26 mouse cellular contexts compared by ENCODE assay signal in genomic region chr17:70498256-70498655, GRCm38 (mm10).
DNase-seq lines count a peak whose midpoint lies in the region; ATAC-seq and TF ChIP-seq lines count a peak whose summit lies in the region.
"Had no signal": no experiment of that assay in that cellular context is flagged by ENCODE, and none has a peak within 500 bp of the region (broad histone marks: within the 10 kb centered on the region; RNA-seq: fewer than 3 reads in every experiment).

No protein-coding gene starts in this region.

- peak; percentile 37 for DNase-seq in heart, adult 11 months
- DNase-seq in heart, adult 8-10 months (ENCODE audit: low spot score), result no peak
- peak; percentile 86 for DNase-seq in midbrain, embryonic 11.5 days (ENCODE audit: low spot score, missing footprints)
- no peak for DNase-seq in midbrain, postnatal 0 days (ENCODE audit: low spot score)
- peak; percentile 40 for DNase-seq in brain, adult 2 months (ENCODE audit: low read depth, low spot score)
- DNase-seq in thymus, adult 2 months, result no peak
- DNase-seq: adrenal gland, postnatal 10 days; adrenal gland, postnatal 36 days; cerebellum, adult 11 months; cerebellum, adult 2 months; cerebellum, postnatal 10 days; cerebellum, postnatal 36 days; embryo, embryonic 11 days; gastrocnemius, postnatal 25 days; heart, adult 2 months had no signal

- H3K4me1 ChIP-seq in midbrain, embryonic 11.5 days (ENCODE audit: control insufficient read depth, insufficient read depth, low read length), result no peaks in the 10 kb centered on the region
- H3K4me1 ChIP-seq in midbrain, postnatal 0 days (ENCODE audit: insufficient read depth, low read length), result no peaks in the 10 kb centered on the region
- no peaks in the 10 kb centered on the region for H3K4me1 ChIP-seq in thymus, adult 2 months (replicated peaks; ENCODE audit: control insufficient read depth, insufficient read depth, low read length)
- H3K4me1 ChIP-seq: embryonic facial prominence, embryonic 10.5 days; embryonic facial prominence, embryonic 13.5 days; forebrain, embryonic 12.5 days; forebrain, embryonic 15.5 days; hindbrain, embryonic 13.5 days had no signal

- no peak overlapping the region for H3K27ac ChIP-seq in midbrain, embryonic 11.5 days (ENCODE audit: low read depth, low read length)
- H3K27ac ChIP-seq in midbrain, postnatal 0 days (ENCODE audit: low read depth, low read length), result no peak overlapping the region
- no peak overlapping the region for H3K27ac ChIP-seq in thymus, adult 2 months (ENCODE audit: control insufficient read depth, insufficient read depth, low read length)
- H3K27ac ChIP-seq: embryonic facial prominence, embryonic 10.5 days; embryonic facial prominence, embryonic 13.5 days; forebrain, embryonic 12.5 days; forebrain, embryonic 15.5 days; heart, adult 2 months; hindbrain, embryonic 13.5 days had no signal

- ATAC-seq in midbrain, embryonic 11.5 days (ENCODE audit: low FRiP score), result peak; percentile 48; the same call in 1 of the 2 replicates
- ATAC-seq in midbrain, postnatal 0 days (ENCODE audit: low FRiP score), result no peak
- ATAC-seq: CD4-positive, CD25-positive, alpha-beta regulatory T cell, adult 4 months; forebrain, embryonic 15.5 days; hindbrain, embryonic 16.5 days; intestine, postnatal 0 days; Patski had no signal

- no peaks in the 10 kb centered on the region for H3K27me3 ChIP-seq in midbrain, embryonic 11.5 days (ENCODE audit: control insufficient read depth, insufficient read depth, low read length)
- no peaks in the 10 kb centered on the region for H3K27me3 ChIP-seq in midbrain, postnatal 0 days (ENCODE audit: insufficient read depth, low read length)
- H3K27me3 ChIP-seq in thymus, adult 2 months (ENCODE audit: control insufficient read depth, insufficient read depth, low read length), result no peaks in the 10 kb centered on the region
- H3K27me3 ChIP-seq: embryonic facial prominence, embryonic 13.5 days; forebrain, embryonic 12.5 days; forebrain, embryonic 15.5 days; hindbrain, embryonic 13.5 days had no signal

- 50% methylated on average over 6 of the region's 6 CpGs for WGBS in midbrain, embryonic 11.5 days
- WGBS in midbrain, postnatal 0 days, result 41% methylated on average over 6 of the region's 6 CpGs
- WGBS in thymus, adult 2 months, result 92% methylated on average over 6 of the region's 6 CpGs

- H3K4me3 ChIP-seq in midbrain, embryonic 11.5 days (ENCODE audit: low read depth, low read length), result no peak overlapping the region
- no peak overlapping the region for H3K4me3 ChIP-seq in midbrain, postnatal 0 days (ENCODE audit: low read depth, low read length)
- H3K4me3 ChIP-seq in thymus, adult 2 months (ENCODE audit: control insufficient read depth, insufficient read depth, low read length), result no peak overlapping the region
- H3K4me3 ChIP-seq: embryonic facial prominence, embryonic 10.5 days; embryonic facial prominence, embryonic 13.5 days; erythroblast, embryonic 14.5 days; forebrain, embryonic 12.5 days; forebrain, embryonic 15.5 days; heart, adult 2 months; hindbrain, embryonic 13.5 days had no signal

- H3K4me2 ChIP-seq in midbrain, embryonic 11.5 days, result no peak overlapping the region
- no peak overlapping the region for H3K4me2 ChIP-seq in midbrain, postnatal 0 days (ENCODE audit: low read depth, low read length, poor library complexity, severe bottlenecking)
- H3K4me2 ChIP-seq: embryonic facial prominence, embryonic 13.5 days; forebrain, embryonic 12.5 days; forebrain, embryonic 15.5 days; heart, embryonic 11.5 days; hindbrain, embryonic 13.5 days had no signal

- TF ChIP-seq POLR2A in thymus, adult 2 months (IDR thresholded peaks at IDR 0.05; ENCODE audit: control insufficient read depth, extremely low read depth, insufficient read depth, low read length, poor library complexity), result no peak

- no peaks in the 10 kb centered on the region for H3K36me3 ChIP-seq in midbrain, embryonic 11.5 days (ENCODE audit: control insufficient read depth, insufficient read depth, low read length)
- no peaks in the 10 kb centered on the region for H3K36me3 ChIP-seq in midbrain, postnatal 0 days (ENCODE audit: insufficient read depth, low read length)
- H3K36me3 ChIP-seq in thymus, adult 2 months (ENCODE audit: control insufficient read depth, insufficient read depth, low read length), result no peaks in the 10 kb centered on the region
- H3K36me3 ChIP-seq: embryonic facial prominence, embryonic 10.5 days; embryonic facial prominence, embryonic 13.5 days; forebrain, embryonic 12.5 days; forebrain, embryonic 15.5 days; hindbrain, embryonic 13.5 days had no signal

- H3K9me3 ChIP-seq in midbrain, embryonic 11.5 days (ENCODE audit: control insufficient read depth, low read length), result no peaks in the 10 kb centered on the region
- H3K9me3 ChIP-seq in midbrain, postnatal 0 days (ENCODE audit: low read length), result no peaks in the 10 kb centered on the region
- H3K9me3 ChIP-seq: embryonic facial prominence, embryonic 10.5 days; embryonic facial prominence, embryonic 13.5 days; forebrain, embryonic 12.5 days; forebrain, embryonic 15.5 days; hindbrain, embryonic 13.5 days had no signal

- TF ChIP-seq CTCF in midbrain, postnatal 0 days (IDR thresholded peaks at IDR 0.05), result no peak
- TF ChIP-seq CTCF in thymus, adult 2 months (IDR thresholded peaks at IDR 0.05; ENCODE audit: borderline replicate concordance, control insufficient read depth, extremely low read depth, insufficient read depth, low read length, poor library complexity), result no peak

- no peak overlapping the region for H3K9ac ChIP-seq in midbrain, embryonic 11.5 days (ENCODE audit: low read length)
- no peak overlapping the region for H3K9ac ChIP-seq in midbrain, postnatal 0 days (replicated peaks; ENCODE audit: low read length, poor library complexity, severe bottlenecking)
- H3K9ac ChIP-seq: embryonic facial prominence, embryonic 13.5 days; forebrain, embryonic 12.5 days; forebrain, embryonic 15.5 days; hindbrain, embryonic 13.5 days had no signal

Comparison
In these comparisons a context has a peak if more than half of its experiments do, and no peak if none do; other contexts are left out.
1. DNase-seq: peak in heart, adult 11 months (single experiment), midbrain, embryonic 11.5 days (single experiment) and brain, adult 2 months (single experiment); none in heart, adult 8-10 months (single experiment), midbrain, postnatal 0 days (single experiment) and thymus, adult 2 months (single experiment).